Mouse (Mus musculus): ENCODE measurements around the gene Elovl3. TPM values are rescaled to one million over a fixed set of nuclear protein-coding genes. Genes with fewer than 3 reads are reported as not detected.

The Elovl3 gene
- total and polyA plus RNA-seq, 3 experiments: 0.27 to 0.55 (median 0.31) TPM

DNA sequence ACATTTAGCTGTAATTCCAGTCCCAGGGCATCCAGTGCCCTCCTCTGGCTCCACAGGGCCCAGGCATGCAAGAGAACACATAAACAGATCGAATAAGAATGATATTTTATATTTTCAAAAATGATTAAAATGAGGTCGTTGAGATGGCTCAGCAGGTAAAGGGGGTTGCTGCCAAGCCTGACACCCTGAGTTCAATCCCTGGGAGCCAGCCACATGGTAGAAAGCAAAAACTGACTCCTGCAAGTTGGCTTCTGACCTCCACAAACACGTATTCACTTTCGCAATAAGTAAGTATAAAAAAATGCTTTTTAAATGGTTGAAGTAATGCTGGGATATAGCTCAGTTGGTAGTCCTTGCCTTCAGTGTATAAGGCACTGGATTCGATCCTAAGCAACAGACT, 20.9 kb upstream of the Elovl3 start:
- H3K4me3 ChIP-seq: no peak overlapping the region
- no peaks in the 10 kb centered on the region for H3K36me3 ChIP-seq (ENCODE audit: control insufficient read depth, insufficient read depth, low read length)
- TF ChIP-seq POLR2A (IDR thresholded peaks at IDR 0.05; ENCODE audit: insufficient read depth, low read depth, low read length): no peak
- no peak overlapping the region for H3K9ac ChIP-seq (ENCODE audit: low read depth, low read length)
- no peak overlapping the region for H3K27ac ChIP-seq
- H3K79me2 ChIP-seq (replicated peaks; ENCODE audit: control insufficient read depth, insufficient read depth, low read length): no peaks in the 10 kb centered on the region
- 83% methylated on average over 5 of the region's 5 CpGs for WGBS
- no peaks in the 10 kb centered on the region for H3K4me1 ChIP-seq (ENCODE audit: control insufficient read depth, insufficient read depth, low read length)
- no peaks in the 10 kb centered on the region for H3K27me3 ChIP-seq (ENCODE audit: control insufficient read depth, insufficient read depth, low read length)
- DNase-seq: no peak
- intact Hi-C loops (cut with DNase I): no loop called here

GRCm38 (mm10) chr19:46114617-46115016, 17.1 kb upstream of the Elovl3 start:
- no peak overlapping the region for H3K27ac ChIP-seq
- H3K79me2 ChIP-seq (replicated peaks; ENCODE audit: control insufficient read depth, insufficient read depth, low read length): no peaks in the 10 kb centered on the region
- TF ChIP-seq CTCF (IDR thresholded peaks at IDR 0.05) (no peak), EP300 (IDR thresholded peaks at IDR 0.05; ENCODE audit: insufficient read depth, low read depth, low read length) (no peak), POLR2A (IDR thresholded peaks at IDR 0.05; ENCODE audit: insufficient read depth, low read depth, low read length) (no peak)
- H3K4me1 ChIP-seq (ENCODE audit: control insufficient read depth, insufficient read depth, low read length): no peaks in the 10 kb centered on the region
- H3K4me3 ChIP-seq: no peak overlapping the region
- H3K36me3 ChIP-seq (ENCODE audit: control insufficient read depth, insufficient read depth, low read length): no peaks in the 10 kb centered on the region
- WGBS: 65% methylated on average over 4 of the region's 4 CpGs
- no peaks in the 10 kb centered on the region for H3K27me3 ChIP-seq (ENCODE audit: control insufficient read depth, insufficient read depth, low read length)
- no peak overlapping the region for H3K9ac ChIP-seq (ENCODE audit: low read depth, low read length)
- DNase-seq: no peak
- intact Hi-C loops (cut with DNase I): no loop called here

DNA sequence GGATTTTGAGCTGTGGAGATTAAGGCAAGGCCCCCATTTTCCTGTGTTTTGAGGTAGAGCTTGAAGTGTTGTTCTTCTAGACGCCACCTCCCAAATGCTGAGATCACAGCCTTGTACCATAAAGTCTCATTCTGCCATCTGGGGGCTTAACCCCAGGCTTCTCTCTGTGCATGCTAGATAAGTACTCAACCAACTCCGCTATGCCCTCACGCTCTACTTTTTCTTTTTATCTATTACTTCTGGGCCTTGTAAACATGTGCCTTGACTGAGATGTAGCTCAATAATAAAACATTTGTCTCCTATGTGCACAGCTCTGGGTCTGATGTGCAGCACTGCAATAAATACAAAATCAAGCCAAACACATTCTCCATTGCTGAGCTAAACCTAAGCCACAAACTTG, 12.2 kb upstream of the Elovl3 start:
- no peaks in the 10 kb centered on the region for H3K36me3 ChIP-seq (ENCODE audit: control insufficient read depth, insufficient read depth, low read length)
- no peaks in the 10 kb centered on the region for H3K27me3 ChIP-seq (ENCODE audit: control insufficient read depth, insufficient read depth, low read length)
- H3K9ac ChIP-seq (ENCODE audit: low read depth, low read length): no peak overlapping the region
- no peak for DNase-seq
- no peaks in the 10 kb centered on the region for H3K4me1 ChIP-seq (ENCODE audit: control insufficient read depth, insufficient read depth, low read length)
- H3K27ac ChIP-seq: no peak overlapping the region
- 86% methylated on average over 3 of the region's 3 CpGs for WGBS
- TF ChIP-seq POLR2A (IDR thresholded peaks at IDR 0.05; ENCODE audit: insufficient read depth, low read depth, low read length): no peak
- TF ChIP-seq EP300 (IDR thresholded peaks at IDR 0.05; ENCODE audit: insufficient read depth, low read depth, low read length): no peak
- TF ChIP-seq CTCF (IDR thresholded peaks at IDR 0.05): no peak
- H3K79me2 ChIP-seq (replicated peaks; ENCODE audit: control insufficient read depth, insufficient read depth, low read length): no peaks in the 10 kb centered on the region
- intact Hi-C loops (cut with DNase I): no loop called here
- H3K4me3 ChIP-seq: no peak overlapping the region

DNA sequence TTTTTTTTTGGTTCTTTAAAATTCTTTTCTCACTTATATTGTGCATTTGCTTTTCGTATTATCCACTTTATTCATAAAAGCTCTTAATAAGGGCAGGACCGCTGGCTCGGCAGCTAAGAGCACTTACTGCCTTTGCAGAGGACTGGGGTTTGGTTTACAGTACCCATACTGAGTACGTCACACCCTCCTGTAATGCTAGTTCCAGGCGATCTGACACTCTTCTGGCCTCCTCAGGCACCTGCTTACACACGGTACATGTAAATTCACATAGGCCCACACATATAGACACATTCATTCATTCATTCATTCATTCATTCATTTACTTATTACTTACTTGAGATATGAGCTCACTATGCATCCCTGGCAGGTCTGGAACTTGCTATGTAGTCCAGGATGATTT, 10.8 kb upstream of the Elovl3 start:
- no peak overlapping the region for H3K4me3 ChIP-seq
- no peak for DNase-seq
- no peak overlapping the region for H3K27ac ChIP-seq
- no peak for TF ChIP-seq CTCF (IDR thresholded peaks at IDR 0.05)
- TF ChIP-seq POLR2A (IDR thresholded peaks at IDR 0.05; ENCODE audit: insufficient read depth, low read depth, low read length): no peak
- no peak for TF ChIP-seq EP300 (IDR thresholded peaks at IDR 0.05; ENCODE audit: insufficient read depth, low read depth, low read length)
- no peak overlapping the region for H3K9ac ChIP-seq (ENCODE audit: low read depth, low read length)
- H3K36me3 ChIP-seq (ENCODE audit: control insufficient read depth, insufficient read depth, low read length): no peaks in the 10 kb centered on the region
- intact Hi-C loops (cut with DNase I): no loop called here
- H3K27me3 ChIP-seq (ENCODE audit: control insufficient read depth, insufficient read depth, low read length): no peaks in the 10 kb centered on the region
- no peaks in the 10 kb centered on the region for H3K79me2 ChIP-seq (replicated peaks; ENCODE audit: control insufficient read depth, insufficient read depth, low read length)
- WGBS: 74% methylated on average over 6 of the region's 6 CpGs
- H3K4me1 ChIP-seq (ENCODE audit: control insufficient read depth, insufficient read depth, low read length): no peaks in the 10 kb centered on the region

GRCm38 (mm10) chr19:46123876-46124275, 7.8 kb upstream of the Elovl3 start:
- Histone ChIP-seq H3K4me3 (no peak overlapping the region), H3K9ac (ENCODE audit: low read depth, low read length) (no peak overlapping the region), H3K4me1 (ENCODE audit: control insufficient read depth, insufficient read depth, low read length) (no peaks in the 10 kb centered on the region), H3K27me3 (ENCODE audit: control insufficient read depth, insufficient read depth, low read length) (no peaks in the 10 kb centered on the region), H3K79me2 (replicated peaks; ENCODE audit: control insufficient read depth, insufficient read depth, low read length) (no peaks in the 10 kb centered on the region), H3K27ac (no peak overlapping the region), H3K36me3 (ENCODE audit: control insufficient read depth, insufficient read depth, low read length) (no peaks in the 10 kb centered on the region)
- DNase-seq: no peak
- TF ChIP-seq CTCF (IDR thresholded peaks at IDR 0.05): no peak
- TF ChIP-seq POLR2A (IDR thresholded peaks at IDR 0.05; ENCODE audit: insufficient read depth, low read depth, low read length): no peak
- TF ChIP-seq EP300 (IDR thresholded peaks at IDR 0.05; ENCODE audit: insufficient read depth, low read depth, low read length): no peak
- intact Hi-C loops (cut with DNase I): no loop called here
- WGBS: 84% methylated on average over 3 of the region's 3 CpGs

DNA sequence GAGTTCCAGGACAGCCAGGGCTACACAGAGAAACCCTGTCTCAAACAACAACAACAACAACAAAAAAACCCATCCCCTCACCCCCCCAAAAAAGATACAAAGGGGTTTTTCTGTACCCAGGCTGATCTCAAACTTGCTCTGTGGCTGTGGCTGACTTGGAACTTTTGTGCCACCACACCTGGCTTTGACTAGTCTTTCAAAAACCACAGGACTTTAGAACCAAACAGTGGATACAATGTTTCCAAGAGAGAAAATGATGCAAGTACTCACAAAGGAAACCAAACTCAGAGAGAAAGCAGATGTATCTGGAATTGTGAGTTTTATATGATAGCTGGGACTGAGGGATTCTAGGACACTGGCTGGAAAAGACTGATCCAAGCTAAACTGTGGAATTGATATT, 7.0 kb upstream of the Elovl3 start:
- Histone ChIP-seq H3K4me1 (ENCODE audit: control insufficient read depth, insufficient read depth, low read length) (no peaks in the 10 kb centered on the region), H3K36me3 (ENCODE audit: control insufficient read depth, insufficient read depth, low read length) (no peaks in the 10 kb centered on the region), H3K4me3 (no peak overlapping the region), H3K79me2 (replicated peaks; ENCODE audit: control insufficient read depth, insufficient read depth, low read length) (no peaks in the 10 kb centered on the region), H3K9ac (ENCODE audit: low read depth, low read length) (no peak overlapping the region), H3K27ac (no peak overlapping the region), H3K27me3 (ENCODE audit: control insufficient read depth, insufficient read depth, low read length) (no peaks in the 10 kb centered on the region)
- no peak for TF ChIP-seq CTCF (IDR thresholded peaks at IDR 0.05)
- no peak for TF ChIP-seq POLR2A (IDR thresholded peaks at IDR 0.05; ENCODE audit: insufficient read depth, low read depth, low read length)
- TF ChIP-seq EP300 (IDR thresholded peaks at IDR 0.05; ENCODE audit: insufficient read depth, low read depth, low read length): no peak
- DNase-seq: no peak
- intact Hi-C loops (cut with DNase I): no loop called here
